Mouse (Mus musculus) G1E (cell line): ENCODE measurements around the gene Kcnma1. TPM values are rescaled to one million over a fixed set of nuclear protein-coding genes. Genes with fewer than 3 reads are reported as not detected.

ENCODE experiments used
- ATAC-seq: 2 replicates; pipeline ENCODE4 v1.8.0; 2016; ENCODE audit warnings: mild to moderate bottlenecking; ENCODE audit not compliant: insufficient number of reproducible peaks, poor library complexity, low FRiP score, severe bottlenecking; ENCODE audit errors: extremely low read depth
- DNase-seq: peaks from one replicate; pipeline ENCODE4 v3.0.0; 2012; ENCODE audit warnings: low spot score
- H3K27me3 ChIP-seq: 2 replicates; pipeline ENCODE4 v1.6.1; 2012; ENCODE audit warnings: mild to moderate bottlenecking, low read length, inconsistent platforms; ENCODE audit not compliant: insufficient read depth
- H3K36me3 ChIP-seq: replicated peaks from 2 replicates; pipeline ENCODE3; 2012; ENCODE audit warnings: mild to moderate bottlenecking, inconsistent platforms
- H3K4me1 ChIP-seq: 2 replicates; pipeline ENCODE4 v1.6.1; 2012; ENCODE audit warnings: low read depth, low read length, inconsistent platforms, mixed read lengths; ENCODE audit not compliant: insufficient read depth
- H3K4me3 ChIP-seq: 2 replicates; pipeline ENCODE4 v1.5.1; 2012; ENCODE audit warnings: low read depth, mild to moderate bottlenecking, inconsistent platforms, low read length, moderate library complexity, mixed read lengths
- H3K9me3 ChIP-seq: replicated peaks from 2 replicates; pipeline ENCODE4 v1.6.1; 2012; ENCODE audit warnings: inconsistent platforms
- CTCF ChIP-seq: IDR thresholded peaks from 2 replicates; pipeline ENCODE4 v1.5.1; 2012; ENCODE audit warnings: low read depth, low read length, inconsistent platforms, mixed read lengths
- GATA1 ChIP-seq: IDR thresholded peaks from 2 replicates; pipeline ENCODE4 v1.6.1; 2012; ENCODE audit warnings: borderline replicate concordance, low read length, inconsistent platforms, mixed read lengths
- GATA2 ChIP-seq: IDR thresholded peaks from 2 replicates; pipeline ENCODE4 v1.6.1; 2012; ENCODE audit warnings: low read depth, low read length, inconsistent platforms, borderline replicate concordance
- POLR2AphosphoS5 ChIP-seq: IDR thresholded peaks from 2 replicates; pipeline ENCODE4 v1.6.1; 2012; ENCODE audit warnings: low read depth, low read length, inconsistent platforms; ENCODE audit not compliant: insufficient replicate concordance
- TAL1 ChIP-seq: conservative IDR thresholded peaks from 2 replicates; pipeline ENCODE4 v1.6.1; 2012; ENCODE audit warnings: low read depth, low read length, inconsistent platforms, mixed read lengths
- polyA plus RNA-seq: library from polyadenylated mRNA; stranded (reverse); fragments of >175 nt; gene quantifications from 2 replicates; pipeline ENCODE4 v1.2.3, GENCODE M21; 2012
- total RNA-seq, 2 experiments: library from RNA; stranded (forward) in 1 of 2; stranded (reverse) in 1 of 2; fragments of 200-1000 nt in 1 of 2; fragments of >200 nt in 1 of 2; fragmentation: Nextera tagmentation in 1 of 2; gene quantifications; 2 replicates each; pipeline ENCODE4 v1.2.3; 2014 to 2017

The Kcnma1 gene
- total and polyA plus RNA-seq, 3 experiments = 0.27 TPM; not detected in 2

DNA sequence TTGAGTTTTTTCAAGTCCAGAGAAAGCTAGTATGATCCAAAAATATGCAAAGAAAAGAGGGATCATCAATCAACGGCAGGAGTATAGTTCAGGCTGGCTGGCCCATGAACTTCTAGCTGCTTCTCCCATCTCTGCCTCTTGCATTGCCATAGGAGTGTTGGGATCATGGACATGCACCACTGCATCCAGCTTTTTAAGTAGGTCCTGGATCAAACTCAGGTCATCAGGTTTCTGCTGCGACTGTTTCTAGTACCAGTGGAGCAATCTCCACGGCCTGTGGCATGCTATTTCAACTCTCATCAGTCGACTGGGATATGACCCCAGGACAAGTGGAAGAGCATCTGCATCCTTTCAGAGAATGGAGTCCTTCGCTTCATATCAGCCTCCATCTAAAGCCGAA, 655.5 kb downstream of the Kcnma1 start:
- no peaks in the 10 kb centered on the region for H3K36me3 ChIP-seq
- H3K9me3 ChIP-seq = peaks cover 45% of the 10 kb centered on the region
- H3K27me3 ChIP-seq = no peaks in the 10 kb centered on the region
- DNase-seq (no peak), ATAC-seq (no peak)
- no peaks in the 10 kb centered on the region for H3K4me1 ChIP-seq
- TF ChIP-seq POLR2AphosphoS5 (no peak), GATA2 (no peak), TAL1 (no peak), GATA1 (no peak)
- no peak overlapping the region for H3K4me3 ChIP-seq

DNA sequence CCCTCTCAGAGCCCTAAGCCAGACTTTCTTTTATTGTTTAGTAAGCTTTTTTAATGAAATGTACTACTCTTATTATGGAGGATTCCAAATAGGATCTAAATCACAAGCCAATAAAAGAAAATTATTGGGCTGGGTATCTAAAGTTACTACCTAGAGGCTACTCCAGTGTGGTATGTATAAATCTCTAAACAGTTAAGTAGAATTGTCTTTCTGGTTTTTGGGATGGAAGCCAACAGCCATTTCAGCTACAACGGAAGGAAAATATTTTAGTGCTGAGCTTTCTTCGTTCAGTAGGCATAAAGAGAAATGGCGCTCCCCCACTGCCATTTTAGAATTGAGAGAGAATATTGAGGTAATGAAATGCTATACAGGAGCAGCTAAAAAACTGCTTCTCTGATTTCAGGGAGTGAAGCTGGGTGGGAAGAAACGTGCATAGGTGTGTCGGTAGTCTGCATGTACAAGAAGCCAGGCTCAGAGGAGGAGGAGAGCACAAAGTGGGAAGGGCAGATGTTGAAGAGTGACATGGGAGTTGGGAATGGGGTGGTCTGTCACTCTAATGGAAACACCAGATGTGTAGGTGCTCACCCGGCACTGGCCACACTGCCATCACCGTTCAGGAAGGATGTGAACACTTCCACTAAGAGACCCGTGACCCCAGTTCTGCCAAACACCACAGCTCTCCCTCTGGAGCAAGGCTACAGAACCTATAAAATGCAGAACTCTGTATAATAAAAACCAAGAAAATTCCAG, 656.6 kb downstream of the Kcnma1 start:
- Histone ChIP-seq H3K36me3 (no peaks in the 10 kb centered on the region), H3K4me3 (no peak overlapping the region), H3K27me3 (no peaks in the 10 kb centered on the region), H3K4me1 (no peaks in the 10 kb centered on the region), H3K9me3 (peaks cover 39% of the 10 kb centered on the region)
- DNase-seq (no peak), ATAC-seq (no peak)
- TF ChIP-seq GATA2 = no peak
- TF ChIP-seq POLR2AphosphoS5 = no peak
- no peak for TF ChIP-seq GATA1
- TF ChIP-seq TAL1 = no peak

GRCm38 (mm10) chr14:23326786-23327185, 687.5 kb downstream of the Kcnma1 start:
- no peaks in the 10 kb centered on the region for H3K27me3 ChIP-seq
- TF ChIP-seq POLR2AphosphoS5 (no peak), TAL1 (no peak), GATA1 (no peak), GATA2 (no peak), CTCF (no peak)
- DNase-seq = no peak
- no peaks in the 10 kb centered on the region for H3K36me3 ChIP-seq
- no peaks in the 10 kb centered on the region for H3K4me1 ChIP-seq
- no peak for ATAC-seq
- peaks cover 9% of the 10 kb centered on the region; the same call in 1 of the 2 replicates for H3K9me3 ChIP-seq
- H3K4me3 ChIP-seq = no peak overlapping the region

DNA sequence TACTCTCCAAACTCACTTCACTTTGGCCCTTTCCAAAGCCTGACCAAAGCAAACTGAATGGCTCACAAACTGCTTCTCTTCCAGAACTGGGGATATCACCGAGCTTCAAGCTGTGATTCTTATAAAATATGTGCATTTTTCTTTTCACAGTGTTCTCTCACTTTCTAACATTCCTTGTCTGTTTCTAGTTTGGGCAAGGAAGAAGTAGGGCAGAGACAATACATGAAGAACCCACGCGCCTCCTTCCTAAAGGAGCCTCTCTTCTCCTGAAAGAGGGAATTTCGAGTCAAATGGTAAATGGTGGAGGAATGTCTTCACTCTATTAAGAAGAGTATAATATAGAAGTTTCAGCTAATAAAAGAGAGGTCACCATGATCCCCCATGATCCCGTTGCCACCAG, 709.0 kb downstream of the Kcnma1 start:
- ATAC-seq (no peak), DNase-seq (no peak)
- Histone ChIP-seq H3K27me3 (no peaks in the 10 kb centered on the region), H3K4me1 (no peaks in the 10 kb centered on the region), H3K4me3 (no peak overlapping the region), H3K36me3 (no peaks in the 10 kb centered on the region), H3K9me3 (peaks cover 10% of the 10 kb centered on the region)
- TF ChIP-seq CTCF = no peak
- no peak for TF ChIP-seq TAL1
- TF ChIP-seq GATA2 = no peak
- no peak for TF ChIP-seq GATA1

DNA sequence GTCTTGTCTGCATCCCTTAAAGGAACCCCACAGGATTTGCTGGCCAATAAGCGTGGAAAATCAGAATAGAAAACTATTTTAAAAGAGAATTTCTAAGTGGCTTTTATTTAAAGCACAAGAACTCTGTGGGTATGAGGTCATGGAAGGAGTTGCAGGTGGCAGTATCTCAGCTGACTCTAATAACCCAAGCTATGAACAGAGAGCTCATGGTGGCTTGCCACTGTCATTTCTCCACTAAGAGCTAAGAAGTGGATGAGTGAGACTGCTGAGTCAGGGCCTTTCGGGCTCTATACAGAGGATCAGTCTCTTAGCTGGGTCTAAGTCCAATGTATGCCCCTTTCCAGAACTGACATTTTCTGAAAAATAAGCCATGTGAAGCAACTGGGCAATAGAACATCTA, 713.8 kb downstream of the Kcnma1 start:
- no peak overlapping the region for H3K4me3 ChIP-seq
- no peaks in the 10 kb centered on the region for H3K27me3 ChIP-seq
- TF ChIP-seq POLR2AphosphoS5 (no peak), CTCF (no peak), GATA1 (no peak)
- DNase-seq (no peak), ATAC-seq (no peak)
- H3K9me3 ChIP-seq = 0 out of 2 replicates have a peak, but pooled peaks cover 2% of the 10 kb centered on the region
- H3K4me1 ChIP-seq = no peaks in the 10 kb centered on the region
- H3K36me3 ChIP-seq = no peaks in the 10 kb centered on the region

DNA sequence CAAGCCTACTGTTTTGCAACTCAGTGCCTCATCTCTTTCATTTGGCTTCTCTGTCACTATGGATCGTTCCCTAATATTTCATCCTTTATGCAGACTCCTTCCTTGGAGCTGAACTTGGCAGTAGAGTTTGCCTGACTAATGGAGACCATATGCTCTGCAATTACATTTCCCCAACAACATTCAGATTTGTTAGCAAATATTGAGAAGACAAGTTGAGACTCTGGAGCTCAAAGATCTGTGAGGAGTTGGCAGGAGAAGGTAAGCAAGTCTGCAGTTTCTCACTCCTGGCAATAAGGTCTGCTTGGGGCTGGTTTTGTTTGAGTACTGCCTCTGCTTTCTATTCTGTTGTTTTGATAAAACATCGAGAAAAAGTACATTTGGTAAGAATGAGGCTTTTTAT, 723.7 kb downstream of the Kcnma1 start:
- 0 out of 2 replicates have a peak, but pooled peaks cover 12% of the 10 kb centered on the region for H3K9me3 ChIP-seq
- no peak for DNase-seq
- H3K4me3 ChIP-seq = no peak overlapping the region
- TF ChIP-seq POLR2AphosphoS5 = no peak
- no peak for TF ChIP-seq GATA1
- no peak for TF ChIP-seq CTCF
- TF ChIP-seq TAL1 = no peak
- TF ChIP-seq GATA2 = no peak
- no peaks in the 10 kb centered on the region for H3K27me3 ChIP-seq
- no peak for ATAC-seq
- no peaks in the 10 kb centered on the region for H3K4me1 ChIP-seq
- H3K36me3 ChIP-seq = no peaks in the 10 kb centered on the region
